Mouse (Mus musculus): Measurements from ENCODE around the gene Ptpa. TPM values are rescaled to one million over a fixed set of nuclear protein-coding genes. Genes with fewer than 3 reads are reported as not detected.

The Ptpa gene
- 138 and 167 TPM in 2 replicates for polyA plus RNA-seq (2012; rRNA removed; ENCODE audit: low replicate concordance)

GRCm38 (mm10) chr2:30415936-30416648 is at the start of gene Ptpa:
Ptpa (plus strand) TSS chr2:30416039.

GRCm38 (mm10) chr2:30392114-30392576 is 23.7 kb upstream of the Ptpa start, which contains the start of gene Dolpp1:
Dolpp1 (plus strand) TSS chr2:30392254.

GRCm38 (mm10) chr2:30415157-30415935 is 493 bp upstream of the Ptpa start, which contains the start of gene Crat:
Crat (minus strand) TSS chr2:30415813.

GRCm38 (mm10) chr2:30474039-30474438 is 58.2 kb downstream of the Ptpa start, which contains the start of gene Ier5l:
Ier5l (minus strand) TSS chr2:30474219.

Other genes starting within 250 kb of the Ptpa start
- 88.4 and 254 TPM in 2 replicates for gene Endog, start 244.5 kb upstream of the Ptpa start, polyA plus RNA-seq (2012; rRNA removed; ENCODE audit: low replicate concordance)
- 19.1 and 20.7 TPM in 2 replicates for gene Spout1, start 237.6 kb upstream of the Ptpa start, polyA plus RNA-seq (2012; rRNA removed; ENCODE audit: low replicate concordance)
- 33.7 and 56.0 TPM in 2 replicates for gene Kyat1, start 210.2 kb upstream of the Ptpa start, polyA plus RNA-seq (2012; rRNA removed; ENCODE audit: low replicate concordance)
- 15.3 and 19.6 TPM in 2 replicates for gene Lrrc8a, start 178.3 kb upstream of the Ptpa start, polyA plus RNA-seq (2012; rRNA removed; ENCODE audit: low replicate concordance)
- gene Gm28035, start 175.5 kb upstream of the Ptpa start, polyA plus RNA-seq (2012; rRNA removed; ENCODE audit: low replicate concordance), result 2.6 and 3.4 TPM in 2 replicates
- gene Phyhd1, start 149.8 kb upstream of the Ptpa start, polyA plus RNA-seq (2012; rRNA removed; ENCODE audit: low replicate concordance), result 4.4 and 5.9 TPM in 2 replicates
- gene Gm28038, start 135.0 kb upstream of the Ptpa start, polyA plus RNA-seq (2012; rRNA removed; ENCODE audit: low replicate concordance), result not detected in 2 replicates
- gene Dolk, start 129.7 kb upstream of the Ptpa start, polyA plus RNA-seq (2012; rRNA removed; ENCODE audit: low replicate concordance), result 14.6 and 20.2 TPM in 2 replicates
- gene Nup188, start 129.6 kb upstream of the Ptpa start, polyA plus RNA-seq (2012; rRNA removed; ENCODE audit: low replicate concordance), result 27.0 and 29.2 TPM in 2 replicates
- 149 and 156 TPM in 2 replicates for gene Sh3glb2, start 56.7 kb upstream of the Ptpa start, polyA plus RNA-seq (2012; rRNA removed; ENCODE audit: low replicate concordance)
- 45.6 and 46.8 TPM in 2 replicates for gene Miga2, start 51.8 kb upstream of the Ptpa start, polyA plus RNA-seq (2012; rRNA removed; ENCODE audit: low replicate concordance)
- gene Dolpp1, start 23.8 kb upstream of the Ptpa start, polyA plus RNA-seq (2012; rRNA removed; ENCODE audit: low replicate concordance), result 157 and 199 TPM in 2 replicates
- gene Crat, start 226 bp upstream of the Ptpa start, polyA plus RNA-seq (2012; rRNA removed; ENCODE audit: low replicate concordance), result 263 and 268 TPM in 2 replicates
- 8.5 and 16.1 TPM in 2 replicates for gene Ier5l, start 58.2 kb downstream of the Ptpa start, polyA plus RNA-seq (2012; rRNA removed; ENCODE audit: low replicate concordance)
- 0.85 TPM in 1 of 2 replicates, not detected in the other for gene Cstad, start 179.0 kb downstream of the Ptpa start, polyA plus RNA-seq (2012; rRNA removed; ENCODE audit: low replicate concordance)

All from duodenum, adult 2 months (tissue).